Mouse (Mus musculus) neural tube, embryonic 15.5 days (tissue): Measurements from ENCODE around the gene Rab3gap1. TPM values are rescaled to one million over a fixed set of nuclear protein-coding genes. Genes with fewer than 3 reads are reported as not detected.

Experiments used
- ATAC-seq: fragments of 200-750 bp; cut with Nextera tagmentation; 2 replicates; pipeline ENCODE4 v1.8.0; 2017; ENCODE audit warnings: mild to moderate bottlenecking, moderate TSS enrichment, moderate library complexity; ENCODE audit not compliant: low FRiP score
- H3K27ac ChIP-seq: fragments of 300-500 bp; sonication (generic); replicated peaks from 2 replicates; pipeline ENCODE4 v1.5.1; 2015; ENCODE audit warnings: mild to moderate bottlenecking, inconsistent platforms
- H3K27me3 ChIP-seq: fragments of 300-500 bp; sonication (generic); replicated peaks from 2 replicates; pipeline ENCODE4 v1.6.1; 2015; ENCODE audit warnings: inconsistent platforms
- H3K36me3 ChIP-seq: fragments of 300-500 bp; sonication (generic); 2 replicates; pipeline ENCODE4 v1.6.1; 2015; ENCODE audit warnings: inconsistent platforms
- H3K4me1 ChIP-seq: fragments of 300-500 bp; sonication (generic); 2 replicates; pipeline ENCODE4 v1.6.1; 2015; ENCODE audit warnings: inconsistent platforms
- H3K4me2 ChIP-seq: fragments of 300-500 bp; sonication (generic); 2 replicates; pipeline ENCODE4 v1.6.1; 2015; ENCODE audit warnings: inconsistent platforms, mild to moderate bottlenecking, moderate library complexity
- H3K4me3 ChIP-seq: fragments of 300-500 bp; sonication (generic); replicated peaks from 2 replicates; pipeline ENCODE4 v1.5.1; 2015; ENCODE audit warnings: mild to moderate bottlenecking, inconsistent platforms
- H3K9ac ChIP-seq: fragments of 300-500 bp; sonication (generic); replicated peaks from 2 replicates; pipeline ENCODE4 v1.6.1; 2015; ENCODE audit warnings: mild to moderate bottlenecking, inconsistent platforms
- H3K9me3 ChIP-seq: fragments of 300-500 bp; sonication (generic); replicated peaks from 2 replicates; pipeline ENCODE4 v1.6.1; 2016; ENCODE audit warnings: inconsistent platforms
- WGBS: fragments of 180-500 bp; shearing (Covaris S2); methylation state at CpG from one replicate; pipeline ENCODE4 v1.1.7; 2015; ENCODE audit warnings: mixed read lengths; 5-methylcytosine and 5-hydroxymethylcytosine counted together
- polyA plus RNA-seq: library from polyadenylated mRNA; unstranded; fragments of >200 nt; fragmentation: Nextera tagmentation; extraction: Ambion mirVana; gene quantifications from 2 replicates; pipeline ENCODE4 v1.2.1, GENCODE M21; 2015

Gene Rab3gap1
- polyA plus RNA-seq, 1 experiment from 2014 or later = 21.5 TPM

- H3K27me3 ChIP-seq = no peaks in the 10 kb centered on the region
- no peaks in the 10 kb centered on the region for H3K36me3 ChIP-seq
- whole genome bisulfite sequencing = 88% methylated on average over 9 of the region's 9 CpGs
- H3K4me3 ChIP-seq = no peak overlapping the region
- no peak overlapping the region for H3K9ac ChIP-seq
- no peak overlapping the region for H3K4me2 ChIP-seq
- no peaks in the 10 kb centered on the region for H3K9me3 ChIP-seq
- no peaks in the 10 kb centered on the region for H3K4me1 ChIP-seq
- no peak for ATAC-seq
- H3K27ac ChIP-seq = no peak overlapping the region
These were observed 9.5 kb upstream of the Rab3gap1 start for GRCm38 (mm10) chr1:127858945-127859648.

GRCm38 (mm10) chr1:127859799-127860400 is 8.7 kb upstream of the Rab3gap1 start:
- Histone ChIP-seq H3K27me3 (no peaks in the 10 kb centered on the region), H3K4me3 (no peak overlapping the region), H3K9ac (no peak overlapping the region), H3K4me2 (no peak overlapping the region), H3K36me3 (no peaks in the 10 kb centered on the region), H3K4me1 (no peaks in the 10 kb centered on the region), H3K9me3 (no peaks in the 10 kb centered on the region), H3K27ac (no peak overlapping the region)
- WGBS = 85% methylated on average over 6 of the region's 6 CpGs
- ATAC-seq = no peak

GRCm38 (mm10) chr1:127860492-127860891 is 8.1 kb upstream of the Rab3gap1 start:
- 92% methylated on average over 4 of the region's 4 CpGs for WGBS
- no peaks in the 10 kb centered on the region for H3K4me1 ChIP-seq
- no peaks in the 10 kb centered on the region for H3K9me3 ChIP-seq
- H3K9ac ChIP-seq = no peak overlapping the region
- no peak for ATAC-seq
- no peaks in the 10 kb centered on the region for H3K36me3 ChIP-seq
- H3K27me3 ChIP-seq = no peaks in the 10 kb centered on the region
- H3K4me2 ChIP-seq = no peak overlapping the region
- H3K27ac ChIP-seq = no peak overlapping the region
- no peak overlapping the region for H3K4me3 ChIP-seq

- WGBS = 94% methylated on average over 5 of the region's 5 CpGs
- Histone ChIP-seq H3K4me1 (no peaks in the 10 kb centered on the region), H3K9me3 (no peaks in the 10 kb centered on the region), H3K36me3 (no peaks in the 10 kb centered on the region), H3K4me3 (no peak overlapping the region), H3K4me2 (no peak overlapping the region), H3K27ac (no peak overlapping the region), H3K27me3 (no peaks in the 10 kb centered on the region), H3K9ac (no peak overlapping the region)
- ATAC-seq = no peak
These were observed 6.7 kb upstream of the Rab3gap1 start for GRCm38 (mm10) chr1:127861900-127862299.

- no peak overlapping the region for H3K4me3 ChIP-seq
- H3K36me3 ChIP-seq = no peaks in the 10 kb centered on the region
- H3K27me3 ChIP-seq = no peaks in the 10 kb centered on the region
- no peak for ATAC-seq
- 16% methylated on average over 7 of the region's 7 CpGs for WGBS
- H3K27ac ChIP-seq = no peak overlapping the region
- H3K9ac ChIP-seq = no peak overlapping the region
- H3K9me3 ChIP-seq = no peaks in the 10 kb centered on the region
- H3K4me2 ChIP-seq = no peak overlapping the region
- H3K4me1 ChIP-seq = 0 out of 2 replicates have a peak, but pooled peaks cover 3% of the 10 kb centered on the region
These were observed 4.8 kb upstream of the Rab3gap1 start for GRCm38 (mm10) chr1:127863806-127864205.

- 42% methylated on average over 8 of the region's 8 CpGs for WGBS
- no peaks in the 10 kb centered on the region for H3K27me3 ChIP-seq
- no peaks in the 10 kb centered on the region for H3K9me3 ChIP-seq
- peaks cover 14% of the 10 kb centered on the region for H3K4me1 ChIP-seq
- H3K27ac ChIP-seq = peak overlapping the region; percentile 78
- ATAC-seq = no peak
- peak overlapping the region; percentile 67 for H3K4me3 ChIP-seq
- H3K36me3 ChIP-seq = 0 out of 2 replicates have a peak, but pooled peaks cover 7% of the 10 kb centered on the region
- H3K4me2 ChIP-seq = peak overlapping the region; percentile 63
- peak overlapping the region; percentile 63 for H3K9ac ChIP-seq
These were observed 703 bp downstream of the Rab3gap1 start for GRCm38 (mm10) chr1:127869276-127869675.

GRCm38 (mm10) chr1:127899401-127899800 is 30.8 kb downstream of the Rab3gap1 start:
- H3K27ac ChIP-seq = no peak overlapping the region

GRCm38 (mm10) chr1:127904774-127905385 is 36.3 kb downstream of the Rab3gap1 start:
- no peak for ATAC-seq
- H3K9ac ChIP-seq = no peak overlapping the region
- WGBS = 21% methylated on average over 2 of the region's 2 CpGs
- peaks cover 14% of the 10 kb centered on the region for H3K36me3 ChIP-seq
- no peak overlapping the region for H3K4me3 ChIP-seq
- H3K4me1 ChIP-seq = no peaks in the 10 kb centered on the region
- H3K9me3 ChIP-seq = no peaks in the 10 kb centered on the region
- H3K4me2 ChIP-seq = no peak overlapping the region
- no peak overlapping the region for H3K27ac ChIP-seq
- no peaks in the 10 kb centered on the region for H3K27me3 ChIP-seq

More at GRCm38 (mm10) chr1:127899401-127899800, 30.8 kb downstream of the Rab3gap1 start:
- Histone ChIP-seq H3K4me1 (no peaks in the 10 kb centered on the region), H3K9me3 (no peaks in the 10 kb centered on the region), H3K9ac (no peak overlapping the region), H3K4me2 (no peak overlapping the region), H3K4me3 (no peak overlapping the region), H3K36me3 (no peaks in the 10 kb centered on the region), H3K27me3 (no peaks in the 10 kb centered on the region)
- 89% methylated on average over 1 of the region's 1 CpGs for WGBS
- ATAC-seq = no peak

GRCm38 (mm10) chr1:127913116-127913515 is 44.5 kb downstream of the Rab3gap1 start:
- no peak for ATAC-seq
- Histone ChIP-seq H3K27me3 (no peaks in the 10 kb centered on the region), H3K9ac (no peak overlapping the region), H3K36me3 (no peaks in the 10 kb centered on the region), H3K9me3 (no peaks in the 10 kb centered on the region), H3K4me2 (no peak overlapping the region), H3K4me3 (no peak overlapping the region), H3K4me1 (no peaks in the 10 kb centered on the region), H3K27ac (no peak overlapping the region)
- WGBS = 86% methylated on average over 4 of the region's 4 CpGs

- H3K9me3 ChIP-seq = no peaks in the 10 kb centered on the region
- no peak overlapping the region for H3K4me2 ChIP-seq
- no peaks in the 10 kb centered on the region for H3K4me1 ChIP-seq
- H3K27ac ChIP-seq = no peak overlapping the region
- no peaks in the 10 kb centered on the region for H3K27me3 ChIP-seq
- no peak overlapping the region for H3K9ac ChIP-seq
- WGBS = 91% methylated on average over 6 of the region's 6 CpGs
- no peak for ATAC-seq
- no peak overlapping the region for H3K4me3 ChIP-seq
- H3K36me3 ChIP-seq = peaks cover 8% of the 10 kb centered on the region
These were observed 46.7 kb downstream of the Rab3gap1 start for GRCm38 (mm10) chr1:127915316-127915715.

- ATAC-seq = no peak
- Histone ChIP-seq H3K27me3 (no peaks in the 10 kb centered on the region), H3K9me3 (no peaks in the 10 kb centered on the region), H3K36me3 (peaks cover 9% of the 10 kb centered on the region), H3K4me3 (no peak overlapping the region), H3K4me1 (no peaks in the 10 kb centered on the region), H3K9ac (no peak overlapping the region), H3K4me2 (no peak overlapping the region), H3K27ac (no peak overlapping the region)
- 91% methylated on average over 1 of the region's 1 CpGs for WGBS
These were observed 47.2 kb downstream of the Rab3gap1 start for GRCm38 (mm10) chr1:127915802-127916201.

- WGBS = 95% methylated on average over 2 of the region's 2 CpGs
- no peak overlapping the region for H3K4me2 ChIP-seq
- no peaks in the 10 kb centered on the region for H3K27me3 ChIP-seq
- no peak overlapping the region for H3K9ac ChIP-seq
- H3K4me3 ChIP-seq = no peak overlapping the region
- ATAC-seq = no peak
- no peaks in the 10 kb centered on the region for H3K4me1 ChIP-seq
- H3K27ac ChIP-seq = no peak overlapping the region
- H3K36me3 ChIP-seq = peaks cover 57% of the 10 kb centered on the region
- no peaks in the 10 kb centered on the region for H3K9me3 ChIP-seq
These were observed 64.8 kb downstream of the Rab3gap1 start for GRCm38 (mm10) chr1:127933405-127933804.
